Mouse (Mus musculus): Measurements from ENCODE around the gene Aplp1.

- TF ChIP-seq CTCF (IDR thresholded peaks at IDR 0.05; ENCODE audit: low read depth, low read length) (no peak), POLR2A (IDR thresholded peaks at IDR 0.05; ENCODE audit: borderline replicate concordance, low read depth, low read length) (no peak)
These were observed 43.0 kb downstream of the Aplp1 start for GRCm38 (mm10) chr7:30402343-30402742.
